Mouse (Mus musculus) ES-Bruce4 (cell line): Measurements from ENCODE around the gene Ftsj3. TPM values are rescaled to one million over a fixed set of nuclear protein-coding genes. Genes with fewer than 3 reads are reported as not detected.

ENCODE experiments used
- H3K27ac ChIP-seq: 2 replicates; pipeline ENCODE4 v1.5.1; 2012; ENCODE audit warnings: low read length, inconsistent platforms; ENCODE audit not compliant: insufficient read depth
- H3K27me3 ChIP-seq: 2 replicates; pipeline ENCODE4 v1.6.1; 2012; ENCODE audit warnings: mild to moderate bottlenecking, low read length, inconsistent platforms; ENCODE audit not compliant: control insufficient read depth, poor library complexity, insufficient read depth, severe bottlenecking
- H3K36me3 ChIP-seq: 2 replicates; pipeline ENCODE4 v1.6.1; 2012; ENCODE audit warnings: inconsistent platforms, mild to moderate bottlenecking, low read length, moderate library complexity; ENCODE audit not compliant: control insufficient read depth, poor library complexity, insufficient read depth, severe bottlenecking
- H3K4me1 ChIP-seq: one replicate; pipeline ENCODE4 v1.8.1; 2011; ENCODE audit warnings: low read length; ENCODE audit not compliant: control insufficient read depth, insufficient read depth
- H3K4me3 ChIP-seq: 2 replicates; pipeline ENCODE4 v1.5.1; 2011; ENCODE audit warnings: low read depth, mild to moderate bottlenecking, low read length
- H3K9ac ChIP-seq: 2 replicates; pipeline ENCODE4 v1.6.1; 2012; ENCODE audit warnings: low read depth, mild to moderate bottlenecking, inconsistent platforms; ENCODE audit not compliant: poor library complexity, severe bottlenecking
- H3K9me3 ChIP-seq: replicated peaks from 2 replicates; pipeline ENCODE4 v1.6.1; 2012; ENCODE audit warnings: mild to moderate bottlenecking, low read length, inconsistent platforms; ENCODE audit not compliant: control insufficient read depth, poor library complexity, insufficient read depth, severe bottlenecking
- CTCF ChIP-seq: IDR thresholded peaks from one replicate; pipeline ENCODE4 v1.8.1; 2011; ENCODE audit warnings: low read depth, low read length
- EP300 ChIP-seq: IDR thresholded peaks from 2 replicates; pipeline ENCODE4 v1.6.1; 2011; ENCODE audit warnings: low read depth, low read length; ENCODE audit not compliant: insufficient read depth
- POLR2A ChIP-seq: IDR thresholded peaks from one replicate; pipeline ENCODE4 v1.8.1; 2011; ENCODE audit warnings: low read length; ENCODE audit not compliant: insufficient read depth
- polyA plus RNA-seq: library from polyadenylated mRNA; stranded (reverse); fragments of >200 nt; gene quantifications from 2 replicates; pipeline ENCODE4 v1.2.4, GENCODE M21; 2011; ENCODE audit warnings: low read depth; ENCODE audit not compliant: missing spikeins, insufficient read depth, insufficient read length

Ftsj3 gene
- polyA plus RNA-seq, result 139 and 156 TPM in 2 replicates

GRCm38 (mm10) chr11:106255685-106256451 is at the start of gene Ftsj3, which contains the start of gene Psmc5:
Gene Ftsj3, minus strand, starts transcription at chr11:106256079.
Gene Psmc5, plus strand, starts transcription at chr11:106256154.
- no peaks in the 10 kb centered on the region for H3K4me1 ChIP-seq
- H3K36me3 ChIP-seq, result peaks cover 51% of the 10 kb centered on the region
- H3K9me3 ChIP-seq, result no peaks in the 10 kb centered on the region
- H3K4me3 ChIP-seq, result peak within 1 kb of the TSS; percentile 91
- no peaks in the 10 kb centered on the region for H3K27me3 ChIP-seq
- TF ChIP-seq EP300 (0 out of 2 replicates have a peak, but pooled peaks have one; percentile 34), CTCF (peak; percentile 3), POLR2A (peak; percentile 69)
- H3K27ac ChIP-seq, result peak within 1 kb of the TSS; percentile 15; the same call in 1 of the 2 replicates
- peak within 1 kb of the TSS; percentile 78 for H3K9ac ChIP-seq

GRCm38 (mm10) chr11:106305348-106306064 is 49.6 kb upstream of the Ftsj3 start:
- Histone ChIP-seq H3K27me3 (no peaks in the 10 kb centered on the region), H3K27ac (no peak overlapping the region), H3K4me3 (no peak overlapping the region), H3K36me3 (no peaks in the 10 kb centered on the region), H3K9me3 (no peaks in the 10 kb centered on the region), H3K9ac (no peak overlapping the region), H3K4me1 (no peaks in the 10 kb centered on the region)
- TF ChIP-seq POLR2A, result no peak
- no peak for TF ChIP-seq CTCF

GRCm38 (mm10) chr11:106302634-106303033 is 46.8 kb upstream of the Ftsj3 start:
- H3K4me1 ChIP-seq, result no peaks in the 10 kb centered on the region
- H3K9me3 ChIP-seq, result peaks cover 7% of the 10 kb centered on the region
- H3K27ac ChIP-seq, result no peak overlapping the region
- no peaks in the 10 kb centered on the region for H3K36me3 ChIP-seq
- H3K27me3 ChIP-seq, result no peaks in the 10 kb centered on the region
- H3K9ac ChIP-seq, result no peak overlapping the region
- peak; percentile 85 for TF ChIP-seq CTCF
- no peak for TF ChIP-seq EP300
- H3K4me3 ChIP-seq, result no peak overlapping the region

DNA sequence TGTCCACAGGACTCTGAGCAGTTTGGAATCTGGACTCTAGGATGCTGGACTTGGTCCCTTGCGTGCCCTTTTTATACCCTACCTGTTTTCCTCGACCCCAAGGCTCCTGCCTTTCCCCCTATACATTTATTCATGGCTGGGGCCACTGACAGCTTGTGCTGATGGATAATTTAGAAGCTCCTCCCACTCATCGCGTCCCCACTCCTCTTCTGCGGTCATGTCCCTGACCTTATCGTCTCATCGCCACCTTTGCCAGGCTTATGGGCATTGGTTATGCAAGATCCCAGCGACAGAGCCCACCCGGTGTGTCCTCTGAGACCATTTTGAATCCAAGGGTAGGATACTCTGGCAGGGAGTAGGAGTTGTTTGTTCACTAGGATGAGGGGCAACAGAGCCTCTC is 45.9 kb upstream of the Ftsj3 start, which contains the start of gene Gh:
Gene Gh, minus strand, starts transcription at position 101 of the 400 bp plus-strand sequence.
- Histone ChIP-seq H3K4me3 (no peak within 1 kb of the TSS), H3K4me1 (no peaks in the 10 kb centered on the region), H3K9me3 (peaks cover 10% of the 10 kb centered on the region), H3K9ac (no peak within 1 kb of the TSS), H3K27ac (no peak within 1 kb of the TSS), H3K27me3 (no peaks in the 10 kb centered on the region), H3K36me3 (no peaks in the 10 kb centered on the region)
- TF ChIP-seq EP300, result no peak

- Histone ChIP-seq H3K27me3 (no peaks in the 10 kb centered on the region), H3K4me1 (no peaks in the 10 kb centered on the region), H3K27ac (no peak overlapping the region), H3K4me3 (no peak overlapping the region), H3K9me3 (0 out of 2 replicates have a peak, but pooled peaks cover 2% of the 10 kb centered on the region), H3K9ac (no peak overlapping the region), H3K36me3 (no peaks in the 10 kb centered on the region)
- TF ChIP-seq POLR2A (no peak), CTCF (no peak), EP300 (no peak)
Measured at GRCm38 (mm10) chr11:106291861-106292260, 36.0 kb upstream of the Ftsj3 start.

DNA sequence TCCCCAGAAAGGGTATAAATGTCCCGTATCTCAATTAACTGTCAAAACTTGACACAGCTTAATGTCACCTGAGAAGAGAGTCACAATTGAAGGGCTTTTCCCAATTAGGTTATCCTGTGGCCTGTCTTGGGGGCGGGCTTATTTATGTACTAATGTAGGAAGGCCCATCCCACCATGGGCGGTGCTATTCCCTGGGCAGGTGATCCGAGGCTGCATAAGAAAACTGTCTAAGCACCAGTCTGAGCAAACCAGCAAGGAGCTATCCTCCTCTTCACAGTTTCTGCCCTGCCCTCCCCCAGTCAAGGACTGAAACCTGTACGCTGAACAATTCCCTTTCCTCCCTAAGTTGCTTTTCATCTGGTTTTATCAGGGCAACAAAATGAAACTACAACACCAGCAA is 34.5 kb upstream of the Ftsj3 start:
- H3K27ac ChIP-seq, result no peak overlapping the region
- no peaks in the 10 kb centered on the region for H3K4me1 ChIP-seq
- TF ChIP-seq EP300 (no peak), POLR2A (no peak), CTCF (no peak)
- no peak overlapping the region for H3K9ac ChIP-seq
- no peak overlapping the region for H3K4me3 ChIP-seq
- H3K27me3 ChIP-seq, result no peaks in the 10 kb centered on the region
- 0 out of 2 replicates have a peak, but pooled peaks cover 2% of the 10 kb centered on the region for H3K9me3 ChIP-seq
- H3K36me3 ChIP-seq, result no peaks in the 10 kb centered on the region
